ENCODE assay signal across 7 mouse cellular contexts in genomic region chr3:104817481-104817990, GRCm38 (mm10). TPM values are rescaled to one million over a fixed set of nuclear protein-coding genes. Genes with fewer than 3 reads are reported as not detected.
DNase-seq lines count a peak whose midpoint lies in the region; ATAC-seq and TF ChIP-seq lines count a peak whose summit lies in the region.

No protein-coding gene starts in this region.

- H3K4me2 ChIP-seq in intestine, embryonic 16.5 days (ENCODE audit: low read depth, low read length) = peak overlapping the region; percentile 70
- H3K4me2 ChIP-seq in limb, embryonic 15.5 days = peak overlapping the region; percentile 70
- peak overlapping the region; percentile 100 for H3K4me2 ChIP-seq in midbrain, embryonic 14.5 days (ENCODE audit: low read length)

- DNase-seq in adrenal gland, adult 18-20 months (ENCODE audit: low spot score in 2 of 2) = peak; percentile 60 to 64
- peak; percentile 73 for DNase-seq in embryo, embryonic 11 days
- peak; percentile 64 to 72 for DNase-seq in gastrocnemius, postnatal 4 days (ENCODE audit: low spot score in 2 of 2)
- DNase-seq in midbrain, embryonic 14.5 days = peak; percentile 71
- peak in 1 of 2 experiments; percentile 44 for DNase-seq in spleen, adult 2 months (ENCODE audit: low read depth in 1 of 2, low spot score in 2 of 2)

- peak; percentile 64 for ATAC-seq in intestine, embryonic 16.5 days
- peak; percentile 74 for ATAC-seq in limb, embryonic 15.5 days (ENCODE audit: insufficient number of reproducible peaks, low FRiP score, low TSS enrichment, low read depth)
- peak; percentile 83 for ATAC-seq in midbrain, embryonic 14.5 days (ENCODE audit: low FRiP score, low TSS enrichment)

- peaks cover 22% of the 10 kb centered on the region for H3K4me1 ChIP-seq in intestine, embryonic 16.5 days (ENCODE audit: control insufficient read depth, insufficient read depth, low read length)
- peaks cover 19% of the 10 kb centered on the region for H3K4me1 ChIP-seq in limb, embryonic 15.5 days
- H3K4me1 ChIP-seq in midbrain, embryonic 14.5 days (ENCODE audit: control insufficient read depth, insufficient read depth, low read length) = peaks cover 6% of the 10 kb centered on the region; the same call in 1 of the 2 replicates
- H3K4me1 ChIP-seq in spleen, adult 2 months (ENCODE audit: control insufficient read depth, insufficient read depth, insufficient read length) = no peaks in the 10 kb centered on the region; the same call in 1 of the 2 replicates

- no peaks in the 10 kb centered on the region for H3K36me3 ChIP-seq in intestine, embryonic 16.5 days (ENCODE audit: control insufficient read depth, insufficient read depth, low read length)
- peaks cover 10% of the 10 kb centered on the region; the same call in 1 of the 2 replicates for H3K36me3 ChIP-seq in limb, embryonic 15.5 days
- peaks cover 13% of the 10 kb centered on the region for H3K36me3 ChIP-seq in midbrain, embryonic 14.5 days (ENCODE audit: control insufficient read depth, insufficient read depth, low read length)
- peaks cover 7% of the 10 kb centered on the region; the same call in 1 of the 2 replicates for H3K36me3 ChIP-seq in spleen, adult 2 months (ENCODE audit: control insufficient read depth, insufficient read depth, low read length)

- TF ChIP-seq CTCF in spleen, adult 2 months (IDR thresholded peaks at IDR 0.05; ENCODE audit: extremely low read depth, insufficient read depth, insufficient read length, insufficient replicate concordance) = no peak

- H3K9ac ChIP-seq in intestine, embryonic 16.5 days (ENCODE audit: low read depth, low read length) = peak overlapping the region; percentile 91
- H3K9ac ChIP-seq in limb, embryonic 15.5 days = peak overlapping the region; percentile 93
- H3K9ac ChIP-seq in midbrain, embryonic 14.5 days (replicated peaks; ENCODE audit: low read length) = peak overlapping the region; percentile 76

- peak overlapping the region; percentile 97 for H3K27ac ChIP-seq in intestine, embryonic 16.5 days (ENCODE audit: low read length)
- H3K27ac ChIP-seq in limb, embryonic 15.5 days = peak overlapping the region; percentile 97
- peak overlapping the region; percentile 57 for H3K27ac ChIP-seq in midbrain, embryonic 14.5 days (replicated peaks; ENCODE audit: low read depth, low read length)
- peak overlapping the region; percentile 84 for H3K27ac ChIP-seq in spleen, adult 2 months (ENCODE audit: insufficient read depth, low read length)

- TF ChIP-seq POLR2A in spleen, adult 2 months (IDR thresholded peaks at IDR 0.05; ENCODE audit: low read depth, low read length) = no peak

- 1% methylated on average over 46 of the region's 46 CpGs for WGBS in intestine, embryonic 16.5 days
- under 1% methylated on average over 46 of the region's 46 CpGs for WGBS in limb, embryonic 15.5 days
- under 1% methylated on average over 46 of the region's 46 CpGs for WGBS in midbrain, embryonic 14.5 days
- WGBS in spleen, adult 2 months = under 1% methylated on average over 46 of the region's 46 CpGs

- H3K4me3 ChIP-seq in intestine, embryonic 16.5 days (ENCODE audit: low read length) = peak overlapping the region; percentile 84
- H3K4me3 ChIP-seq in limb, embryonic 15.5 days = peak overlapping the region; percentile 75
- peak overlapping the region; percentile 62 for H3K4me3 ChIP-seq in midbrain, embryonic 14.5 days (replicated peaks; ENCODE audit: low read depth, low read length)
- peak overlapping the region; percentile 93 for H3K4me3 ChIP-seq in spleen, adult 2 months (ENCODE audit: extremely low read depth, insufficient read depth, insufficient read length)

- no peaks in the 10 kb centered on the region for H3K27me3 ChIP-seq in intestine, embryonic 16.5 days (replicated peaks; ENCODE audit: control insufficient read depth, insufficient read depth, low read length)
- no peaks in the 10 kb centered on the region for H3K27me3 ChIP-seq in limb, embryonic 15.5 days
- no peaks in the 10 kb centered on the region for H3K27me3 ChIP-seq in midbrain, embryonic 14.5 days (ENCODE audit: control insufficient read depth, insufficient read depth, low read length)
- no peaks in the 10 kb centered on the region for H3K27me3 ChIP-seq in spleen, adult 2 months (ENCODE audit: control insufficient read depth, insufficient read depth, low read length)

- no peaks in the 10 kb centered on the region for H3K9me3 ChIP-seq in intestine, embryonic 16.5 days (ENCODE audit: control insufficient read depth, low read length)
- H3K9me3 ChIP-seq in limb, embryonic 15.5 days = no peaks in the 10 kb centered on the region
- H3K9me3 ChIP-seq in midbrain, embryonic 14.5 days (ENCODE audit: control insufficient read depth, low read length) = no peaks in the 10 kb centered on the region

RNA-seq across cellular contexts. Expression of gene Mov10, which starts 0.8 kb away (rescaled TPM):
- total RNA-seq in adrenal gland, adult 18-20 months (2021) = 10 to 100 TPM in 1 of 2 experiments, 1 to 10 TPM in 1; 9.0 to 15.0 TPM
- total RNA-seq in gastrocnemius, postnatal 4 days (2021) = 10 to 100 TPM; 17.0 to 18.9 TPM
- polyA plus RNA-seq in intestine, embryonic 16.5 days (2015; fragmentation: Nextera tagmentation; extraction: Ambion mirVana) = 139 and 161 TPM in 2 replicates
- 48.7 and 50.7 TPM in 2 replicates for polyA plus RNA-seq in limb, embryonic 15.5 days (2015; fragmentation: Nextera tagmentation; extraction: Ambion mirVana)
- 3.6 and 6.6 TPM in 2 replicates for polyA plus RNA-seq in midbrain, embryonic 14.5 days (2014; fragmentation: Nextera tagmentation; extraction: Ambion mirVana)
- polyA plus RNA-seq in spleen, adult 2 months (2012; rRNA removed) = 13.5 and 15.1 TPM in 2 replicates

RNA-seq across cellular contexts. Expression of gene Rhoc, which starts 29.4 kb away (rescaled TPM):
- 100 to 1,000 TPM; 105 to 116 TPM for total RNA-seq in adrenal gland, adult 18-20 months (2021)
- 100 to 1,000 TPM; 169 to 187 TPM for total RNA-seq in gastrocnemius, postnatal 4 days (2021)
- polyA plus RNA-seq in intestine, embryonic 16.5 days (2015; fragmentation: Nextera tagmentation; extraction: Ambion mirVana) = 171 and 184 TPM in 2 replicates
- 193 and 202 TPM in 2 replicates for polyA plus RNA-seq in limb, embryonic 15.5 days (2015; fragmentation: Nextera tagmentation; extraction: Ambion mirVana)
- polyA plus RNA-seq in midbrain, embryonic 14.5 days (2014; fragmentation: Nextera tagmentation; extraction: Ambion mirVana) = 30.9 and 40.2 TPM in 2 replicates
- 15.1 and 18.0 TPM in 2 replicates for polyA plus RNA-seq in spleen, adult 2 months (2012; rRNA removed)

RNA-seq across cellular contexts. Expression of gene Fam19a3, which starts 35.9 kb away (rescaled TPM):
- 1 to 10 TPM in 1 of 2 experiments, under 1 TPM in 1; 0.60 to 1.2 TPM for total RNA-seq in adrenal gland, adult 18-20 months (2021)
- total RNA-seq in gastrocnemius, postnatal 4 days (2021) = 1 to 10 TPM; 3.2 to 3.5 TPM
- 0.06 and 0.09 TPM in 2 replicates for polyA plus RNA-seq in intestine, embryonic 16.5 days (2015; fragmentation: Nextera tagmentation; extraction: Ambion mirVana)
- polyA plus RNA-seq in limb, embryonic 15.5 days (2015; fragmentation: Nextera tagmentation; extraction: Ambion mirVana) = 0.15 and 0.20 TPM in 2 replicates
- polyA plus RNA-seq in midbrain, embryonic 14.5 days (2014; fragmentation: Nextera tagmentation; extraction: Ambion mirVana) = 0.05 TPM in 1 of 2 replicates, not detected in the other
- polyA plus RNA-seq in spleen, adult 2 months (2012; rRNA removed) = 0.21 and 0.23 TPM in 2 replicates

RNA-seq across cellular contexts. Expression of gene Ppm1j, which starts 36.7 kb away (rescaled TPM):
- total RNA-seq in adrenal gland, adult 18-20 months (2021) = 1 to 10 TPM; 2.9 to 4.6 TPM
- total RNA-seq in gastrocnemius, postnatal 4 days (2021) = 10 to 100 TPM; 19.0 to 26.8 TPM
- polyA plus RNA-seq in intestine, embryonic 16.5 days (2015; fragmentation: Nextera tagmentation; extraction: Ambion mirVana) = 4.3 and 5.2 TPM in 2 replicates
- polyA plus RNA-seq in limb, embryonic 15.5 days (2015; fragmentation: Nextera tagmentation; extraction: Ambion mirVana) = 4.6 and 5.5 TPM in 2 replicates
- polyA plus RNA-seq in midbrain, embryonic 14.5 days (2014; fragmentation: Nextera tagmentation; extraction: Ambion mirVana) = 0.50 and 0.68 TPM in 2 replicates
- 13.1 and 15.8 TPM in 2 replicates for polyA plus RNA-seq in spleen, adult 2 months (2012; rRNA removed)

RNA-seq across cellular contexts. Expression of gene St7l, which starts 46.3 kb away (rescaled TPM):
- 10 to 100 TPM; 44.5 to 59.5 TPM for total RNA-seq in adrenal gland, adult 18-20 months (2021)
- 10 to 100 TPM; 22.9 to 29.4 TPM for total RNA-seq in gastrocnemius, postnatal 4 days (2021)
- 37.0 and 37.8 TPM in 2 replicates for polyA plus RNA-seq in intestine, embryonic 16.5 days (2015; fragmentation: Nextera tagmentation; extraction: Ambion mirVana)
- polyA plus RNA-seq in limb, embryonic 15.5 days (2015; fragmentation: Nextera tagmentation; extraction: Ambion mirVana) = 40.7 and 45.0 TPM in 2 replicates
- 34.4 and 40.1 TPM in 2 replicates for polyA plus RNA-seq in midbrain, embryonic 14.5 days (2014; fragmentation: Nextera tagmentation; extraction: Ambion mirVana)
- 4.5 and 5.3 TPM in 2 replicates for polyA plus RNA-seq in spleen, adult 2 months (2012; rRNA removed)
